Mouse (Mus musculus) hindbrain, embryonic 11.5 days (tissue): ENCODE results near the gene Cpt1c. TPM values are rescaled to one million over a fixed set of nuclear protein-coding genes. Genes with fewer than 3 reads are reported as not detected.
A peak's percentile ranks its signal among the peaks of the same experiment; 100 is the strongest.

Source experiments
- ATAC-seq: fragments of 200-750 bp; cut with Nextera tagmentation; 2 replicates; pipeline ENCODE4 v1.8.0; 2017; ENCODE audit warnings: mild to moderate bottlenecking, moderate TSS enrichment, moderate library complexity; ENCODE audit not compliant: low FRiP score
- DNase-seq: peaks from one replicate; pipeline ENCODE4 v3.0.0-alpha.2; 2015; ENCODE audit warnings: low spot score
- H3K27ac ChIP-seq: fragments of 300-500 bp; sonication (generic); 2 replicates; pipeline ENCODE4 v1.5.1; 2014; ENCODE audit warnings: mild to moderate bottlenecking, low read depth, low read length
- H3K27me3 ChIP-seq: fragments of 300-500 bp; sonication (generic); 2 replicates; pipeline ENCODE4 v1.6.1; 2014; ENCODE audit warnings: mild to moderate bottlenecking, low read length, moderate library complexity, mixed read lengths; ENCODE audit not compliant: control insufficient read depth, insufficient read depth
- H3K36me3 ChIP-seq: fragments of 300-500 bp; sonication (generic); 2 replicates; pipeline ENCODE4 v1.6.1; 2014; ENCODE audit warnings: mild to moderate bottlenecking, low read length, moderate library complexity, mixed read lengths; ENCODE audit not compliant: control insufficient read depth, insufficient read depth
- H3K4me1 ChIP-seq: fragments of 300-500 bp; sonication (generic); replicated peaks from 2 replicates; pipeline ENCODE4 v1.6.1; 2014; ENCODE audit warnings: low read length, mixed read lengths; ENCODE audit not compliant: control insufficient read depth, insufficient read depth
- H3K4me2 ChIP-seq: fragments of 300-500 bp; sonication (generic); replicated peaks from 2 replicates; pipeline ENCODE4 v1.6.1; 2014; ENCODE audit warnings: mild to moderate bottlenecking, low read depth, low read length
- H3K4me3 ChIP-seq: fragments of 300-500 bp; sonication (generic); 2 replicates; pipeline ENCODE4 v1.5.1; 2014; ENCODE audit warnings: low read depth, low read length
- H3K9ac ChIP-seq: fragments of 300-500 bp; sonication (generic); 2 replicates; pipeline ENCODE4 v1.6.1; 2014; ENCODE audit warnings: low read depth, low read length
- H3K9me3 ChIP-seq: fragments of 300-500 bp; sonication (generic); 2 replicates; pipeline ENCODE4 v1.6.1; 2016; ENCODE audit warnings: low read length; ENCODE audit not compliant: control insufficient read depth
- WGBS: fragments of 180-500 bp; shearing (Covaris S2); extraction: QIAGEN DNeasy Blood & Tissue Kit; methylation state at CpG from one replicate; pipeline ENCODE4 v1.1.7; 2014; 5-methylcytosine and 5-hydroxymethylcytosine counted together
- polyA plus RNA-seq: library from polyadenylated mRNA; unstranded; fragments of >200 nt; fragmentation: Nextera tagmentation; extraction: Ambion mirVana; gene quantifications from 2 replicates; pipeline ENCODE4 v1.2.1, GENCODE M21; 2014

Cpt1c gene
- polyA plus RNA-seq, 1 experiment from 2014 or later: 23.5 TPM

- ATAC-seq: no peak
- no peak for DNase-seq
- 0% methylated on average over 1 of the region's 1 CpGs for WGBS
- H3K4me3 ChIP-seq: peak overlapping the region; percentile 98
- H3K9me3 ChIP-seq: no peaks in the 10 kb centered on the region; the same call in 1 of the 2 replicates
- 0 out of 2 replicates have a peak, but pooled peaks cover 4% of the 10 kb centered on the region for H3K4me1 ChIP-seq
- no peaks in the 10 kb centered on the region for H3K27me3 ChIP-seq
- H3K36me3 ChIP-seq: no peaks in the 10 kb centered on the region; the same call in 1 of the 2 replicates
- H3K27ac ChIP-seq: peak overlapping the region; percentile 68; the same call in 1 of the 2 replicates
- peak overlapping the region; percentile 50 for H3K4me2 ChIP-seq
- H3K9ac ChIP-seq: peak overlapping the region; percentile 88
Measured at GRCm38 (mm10) chr7:44928570-44928969, 46.1 kb downstream of the Cpt1c start.

- Histone ChIP-seq H3K27ac (no peak overlapping the region), H3K4me1 (0 out of 2 replicates have a peak, but pooled peaks cover 4% of the 10 kb centered on the region), H3K4me3 (no peak overlapping the region), H3K27me3 (no peaks in the 10 kb centered on the region), H3K36me3 (peaks cover 5% of the 10 kb centered on the region; the same call in 1 of the 2 replicates), H3K4me2 (no peak overlapping the region), H3K9ac (no peak overlapping the region), H3K9me3 (no peaks in the 10 kb centered on the region; the same call in 1 of the 2 replicates)
- ATAC-seq (no peak), DNase-seq (peak; percentile 42)
- 81% methylated on average over 3 of the region's 3 CpGs for WGBS
Measured at GRCm38 (mm10) chr7:44925468-44925867, 49.2 kb downstream of the Cpt1c start.

- no peak overlapping the region for H3K9ac ChIP-seq
- H3K4me3 ChIP-seq: no peak overlapping the region
- no peak for ATAC-seq
- H3K9me3 ChIP-seq: no peaks in the 10 kb centered on the region; the same call in 1 of the 2 replicates
- H3K4me2 ChIP-seq: no peak overlapping the region
- no peaks in the 10 kb centered on the region for H3K4me1 ChIP-seq
- no peaks in the 10 kb centered on the region for H3K27me3 ChIP-seq
- H3K27ac ChIP-seq: no peak overlapping the region
- DNase-seq: no peak
- peaks cover 5% of the 10 kb centered on the region; the same call in 1 of the 2 replicates for H3K36me3 ChIP-seq
Measured at GRCm38 (mm10) chr7:44922530-44922929, 52.1 kb downstream of the Cpt1c start.

DNA sequence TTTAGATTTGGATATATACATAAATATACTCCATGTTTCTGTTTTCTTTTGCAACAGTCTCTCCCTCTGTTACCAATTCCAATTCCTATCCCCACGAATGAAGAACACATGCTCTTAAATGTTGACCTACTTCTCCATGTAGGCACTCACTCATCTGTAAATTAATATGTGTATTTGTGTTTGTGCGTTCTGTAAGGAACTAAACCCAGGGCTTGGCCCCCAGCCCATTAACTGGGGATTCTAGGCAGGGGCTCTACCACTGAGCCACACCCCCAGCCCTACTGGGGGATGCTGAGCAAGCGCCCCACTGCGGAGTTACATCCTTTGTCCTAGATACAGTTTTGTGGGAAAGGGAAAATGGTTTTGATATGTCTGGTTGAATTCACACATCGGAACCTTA, 55.5 kb downstream of the Cpt1c start:
- H3K9ac ChIP-seq: no peak overlapping the region
- WGBS: 91% methylated on average over 5 of the region's 5 CpGs
- H3K36me3 ChIP-seq: 0 out of 2 replicates have a peak, but pooled peaks cover 10% of the 10 kb centered on the region
- no peak overlapping the region for H3K4me3 ChIP-seq
- H3K27ac ChIP-seq: no peak overlapping the region
- no peak overlapping the region for H3K4me2 ChIP-seq
- no peaks in the 10 kb centered on the region for H3K9me3 ChIP-seq
- no peak for ATAC-seq
- H3K4me1 ChIP-seq: no peaks in the 10 kb centered on the region
- no peaks in the 10 kb centered on the region for H3K27me3 ChIP-seq
- DNase-seq: no peak

- no peak overlapping the region for H3K4me2 ChIP-seq
- WGBS: 91% methylated on average over 3 of the region's 3 CpGs
- H3K36me3 ChIP-seq: 0 out of 2 replicates have a peak, but pooled peaks cover 10% of the 10 kb centered on the region
- ATAC-seq (no peak), DNase-seq (no peak)
- no peak overlapping the region for H3K27ac ChIP-seq
- no peaks in the 10 kb centered on the region for H3K27me3 ChIP-seq
- no peak overlapping the region for H3K4me3 ChIP-seq
- no peaks in the 10 kb centered on the region for H3K9me3 ChIP-seq
- H3K4me1 ChIP-seq: no peaks in the 10 kb centered on the region
- H3K9ac ChIP-seq: no peak overlapping the region
Measured at GRCm38 (mm10) chr7:44918219-44918618, 56.4 kb downstream of the Cpt1c start.

DNA sequence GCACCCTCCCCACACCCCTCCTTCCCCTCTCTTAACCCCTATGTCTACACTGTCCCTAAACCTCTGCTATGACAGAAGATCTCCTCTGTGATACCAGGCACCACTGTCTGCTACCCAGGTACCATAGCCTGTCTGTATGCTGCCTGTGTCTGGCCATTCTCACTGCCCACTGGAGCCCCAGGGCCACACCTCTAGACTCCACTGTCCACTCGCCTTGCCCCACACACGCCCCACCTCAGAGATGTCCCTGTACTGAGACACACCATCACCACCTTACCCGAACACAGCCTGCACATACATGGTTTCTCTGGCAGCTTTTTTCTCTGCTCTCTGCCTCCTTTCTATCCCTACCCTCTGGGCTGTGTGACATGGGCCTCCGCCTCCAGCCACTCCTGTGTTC, 57.8 kb downstream of the Cpt1c start:
- Histone ChIP-seq H3K36me3 (0 out of 2 replicates have a peak, but pooled peaks cover 5% of the 10 kb centered on the region), H3K27me3 (no peaks in the 10 kb centered on the region), H3K4me1 (no peaks in the 10 kb centered on the region), H3K9me3 (no peaks in the 10 kb centered on the region), H3K4me2 (no peak overlapping the region), H3K27ac (no peak overlapping the region), H3K9ac (no peak overlapping the region), H3K4me3 (no peak overlapping the region)
- WGBS: 94% methylated on average over 4 of the region's 4 CpGs
- ATAC-seq (no peak), DNase-seq (no peak)

GRCm38 (mm10) chr7:44916191-44916590, 58.5 kb downstream of the Cpt1c start:
- no peak for ATAC-seq
- Histone ChIP-seq H3K27me3 (no peaks in the 10 kb centered on the region), H3K9ac (no peak overlapping the region), H3K4me3 (no peak overlapping the region), H3K4me1 (no peaks in the 10 kb centered on the region), H3K9me3 (no peaks in the 10 kb centered on the region), H3K36me3 (0 out of 2 replicates have a peak, but pooled peaks cover 5% of the 10 kb centered on the region), H3K4me2 (no peak overlapping the region), H3K27ac (no peak overlapping the region)
- WGBS: 87% methylated on average over 6 of the region's 6 CpGs
- DNase-seq: no peak

- Histone ChIP-seq H3K36me3 (0 out of 2 replicates have a peak, but pooled peaks cover 5% of the 10 kb centered on the region), H3K4me2 (no peak overlapping the region), H3K4me1 (no peaks in the 10 kb centered on the region), H3K27ac (no peak overlapping the region), H3K9ac (no peak overlapping the region), H3K4me3 (no peak overlapping the region), H3K9me3 (no peaks in the 10 kb centered on the region), H3K27me3 (no peaks in the 10 kb centered on the region)
- no peak for ATAC-seq
- 96% methylated on average over 9 of the region's 9 CpGs for WGBS
- DNase-seq: no peak
Measured at GRCm38 (mm10) chr7:44915314-44915713, 59.3 kb downstream of the Cpt1c start.

- Histone ChIP-seq H3K27ac (no peak overlapping the region), H3K9ac (no peak overlapping the region), H3K4me3 (no peak overlapping the region), H3K4me2 (no peak overlapping the region), H3K9me3 (no peaks in the 10 kb centered on the region), H3K4me1 (no peaks in the 10 kb centered on the region), H3K27me3 (no peaks in the 10 kb centered on the region), H3K36me3 (0 out of 2 replicates have a peak, but pooled peaks cover 5% of the 10 kb centered on the region)
- DNase-seq (no peak), ATAC-seq (no peak)
- WGBS: 90% methylated on average over 2 of the region's 2 CpGs
Measured at GRCm38 (mm10) chr7:44914396-44914795, 60.3 kb downstream of the Cpt1c start.
